Mouse (Mus musculus) myocyte (in vitro differentiated cells): ENCODE results near the gene Lpp. TPM values are rescaled to one million over a fixed set of nuclear protein-coding genes. Genes with fewer than 3 reads are reported as not detected.

Source experiments
- H3K27me3 ChIP-seq: one replicate; pipeline ENCODE4 v1.6.1; 2011; ENCODE audit not compliant: control insufficient read depth, insufficient read depth, insufficient read length
- H3K36me3 ChIP-seq: one replicate; pipeline ENCODE4 v1.6.1; 2011; ENCODE audit not compliant: control insufficient read depth, insufficient read depth
- H3K4me2 ChIP-seq: one replicate; pipeline ENCODE4 v1.6.1; 2011; ENCODE audit warnings: low read depth, control low read depth
- H3K4me3 ChIP-seq: one replicate; pipeline ENCODE4 v1.5.1; 2011; ENCODE audit warnings: mild to moderate bottlenecking, control low read depth, moderate library complexity
- H3K79me2 ChIP-seq: one replicate; pipeline ENCODE4 v1.6.1; 2011; ENCODE audit not compliant: control insufficient read depth, insufficient read depth
- H3ac ChIP-seq: one replicate; pipeline ENCODE4 v1.6.1; 2011; ENCODE audit not compliant: control insufficient read depth, insufficient read length
- CEBPB ChIP-seq: IDR thresholded peaks from 2 replicates; pipeline ENCODE4 v1.6.1; 2011; ENCODE audit warnings: mild to moderate bottlenecking, moderate library complexity; ENCODE audit not compliant: poor library complexity, insufficient read depth, severe bottlenecking
- E2F4 ChIP-seq: IDR thresholded peaks from one replicate; pipeline ENCODE4 v1.6.1; 2011; ENCODE audit warnings: mild to moderate bottlenecking, control low read depth, moderate library complexity; ENCODE audit not compliant: insufficient read depth
- MAX ChIP-seq: IDR thresholded peaks from one replicate; pipeline ENCODE4 v1.6.1; 2011; ENCODE audit warnings: low read depth, mild to moderate bottlenecking, control low read depth
- MYOD1 ChIP-seq, 3 experiments: IDR thresholded peaks; one replicate each; pipeline ENCODE4 v1.6.1; 2011; ENCODE audit warnings: control low read depth in 2 of 3, low read depth in 2 of 3, mild to moderate bottlenecking in 2 of 3, moderate library complexity in 1 of 3; ENCODE audit not compliant: insufficient read length in 2 of 3, control insufficient read depth in 1 of 3
- MYOG ChIP-seq, 3 experiments: IDR thresholded peaks; one replicate each; pipeline ENCODE4 v1.6.1; 2011; ENCODE audit warnings: control low read depth in 2 of 3, low read depth in 2 of 3, mild to moderate bottlenecking in 2 of 3; ENCODE audit not compliant: insufficient read length in 2 of 3, control insufficient read depth in 1 of 3, insufficient read depth in 1 of 3
- POLR2A ChIP-seq: IDR thresholded peaks from one replicate; pipeline ENCODE4 v1.6.1; 2011; ENCODE audit warnings: low read depth, mild to moderate bottlenecking, control low read depth, moderate library complexity; ENCODE audit not compliant: insufficient read length
- POLR2AphosphoS2 ChIP-seq: IDR thresholded peaks from one replicate; pipeline ENCODE4 v1.6.1; 2011; ENCODE audit warnings: low read depth, control low read depth; ENCODE audit not compliant: insufficient read length
- REST ChIP-seq: IDR thresholded peaks from one replicate; pipeline ENCODE4 v1.6.1; 2011; ENCODE audit warnings: mild to moderate bottlenecking, control low read depth, moderate library complexity; ENCODE audit not compliant: insufficient read depth, insufficient read length
- SRF ChIP-seq: IDR thresholded peaks from one replicate; pipeline ENCODE4 v1.6.1; 2011; ENCODE audit warnings: low read depth; ENCODE audit not compliant: control insufficient read depth, insufficient read length
- TCF12 ChIP-seq: IDR thresholded peaks from one replicate; pipeline ENCODE4 v1.6.1; 2011; ENCODE audit warnings: mild to moderate bottlenecking, control low read depth; ENCODE audit not compliant: poor library complexity, insufficient read depth, severe bottlenecking
- TCF3 ChIP-seq: IDR thresholded peaks from one replicate; pipeline ENCODE4 v1.6.1; 2011; ENCODE audit warnings: low read depth, control low read depth; ENCODE audit not compliant: insufficient read length
- USF1 ChIP-seq: IDR thresholded peaks from one replicate; pipeline ENCODE4 v1.6.1; 2011; ENCODE audit warnings: low read depth, mild to moderate bottlenecking, control low read depth, moderate library complexity
- polyA plus RNA-seq: library from polyadenylated mRNA; unstranded; fragments of >200 nt; fragmentation: generic; extraction: Trizol; gene quantifications from one replicate; pipeline ENCODE4 v1.2.1, GENCODE M21; 2012; ENCODE audit warnings: missing spikeins

The Lpp gene
- polyA plus RNA-seq, 1 experiment, result 4.8 TPM

DNA sequence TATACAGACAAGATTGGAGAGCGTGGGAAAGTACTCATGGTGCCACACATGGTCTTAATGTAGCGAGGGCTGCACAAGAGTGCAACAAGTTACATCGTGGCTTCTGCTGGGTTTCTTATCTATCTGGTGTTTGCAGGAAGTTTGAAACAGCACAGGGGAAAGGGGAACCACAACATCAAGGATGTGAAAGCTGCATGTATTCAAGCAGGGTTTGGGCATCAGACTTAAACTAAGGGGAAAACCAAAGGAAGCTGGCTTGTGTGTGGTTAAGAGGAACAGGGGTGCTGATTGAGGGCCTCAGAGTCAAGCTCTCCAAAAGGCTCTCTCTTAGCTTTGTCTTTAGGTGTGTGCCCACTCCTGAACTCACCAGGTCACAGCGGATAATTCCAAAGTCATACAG is 433.1 kb downstream of the Lpp start:
- H3K36me3 ChIP-seq, result no peaks in the 10 kb centered on the region
- H3ac ChIP-seq, result no peak overlapping the region
- H3K4me3 ChIP-seq, result no peak overlapping the region
- no peaks in the 10 kb centered on the region for H3K27me3 ChIP-seq
- H3K4me2 ChIP-seq, result no peak overlapping the region
- TF ChIP-seq POLR2A (no peak), TCF12 (no peak), TCF3 (no peak), POLR2AphosphoS2 (no peak), MAX (no peak), MYOD1 (IDR thresholded peaks at IDR 0.05; ENCODE audit: control insufficient read depth in 1 of 3, insufficient read length in 2 of 3, low read depth in 2 of 3) (no peak), SRF (no peak), USF1 (no peak), MYOG (IDR thresholded peaks at IDR 0.05; ENCODE audit: control insufficient read depth in 1 of 3, insufficient read depth in 1 of 3, insufficient read length in 2 of 3, low read depth in 2 of 3) (no peak), REST (no peak), E2F4 (no peak), CEBPB (no peak)
- H3K79me2 ChIP-seq, result no peaks in the 10 kb centered on the region

DNA sequence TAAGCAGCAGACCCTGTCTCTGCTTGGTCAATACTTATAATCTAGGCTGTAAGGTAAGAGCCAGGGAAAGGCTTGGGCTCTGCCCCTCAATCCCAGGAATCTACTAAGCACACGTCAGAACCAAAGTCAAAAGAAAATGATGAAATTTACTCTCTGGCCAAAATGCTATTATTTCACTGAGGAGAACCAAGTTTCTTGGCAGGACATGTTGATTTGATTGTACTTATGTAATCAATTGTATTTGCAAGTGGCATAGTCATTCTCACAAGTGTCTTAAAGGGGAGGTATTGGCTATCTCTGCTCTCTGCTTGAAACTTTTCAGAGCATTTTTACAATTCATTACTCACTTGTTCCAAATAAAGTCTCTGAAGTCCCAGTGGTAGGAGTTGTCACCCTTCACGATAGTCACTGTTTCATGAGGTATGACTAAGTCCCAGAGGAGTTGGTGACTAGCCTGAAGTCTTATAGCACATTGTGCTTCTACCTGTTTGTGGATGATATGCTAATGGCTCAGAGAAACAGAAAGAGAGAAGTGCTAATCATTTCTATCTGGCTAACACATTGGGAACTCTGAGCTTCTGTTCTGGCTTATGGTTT is 435.0 kb downstream of the Lpp start:
- Histone ChIP-seq H3K4me3 (no peak overlapping the region), H3K36me3 (no peaks in the 10 kb centered on the region), H3K79me2 (no peaks in the 10 kb centered on the region)

DNA sequence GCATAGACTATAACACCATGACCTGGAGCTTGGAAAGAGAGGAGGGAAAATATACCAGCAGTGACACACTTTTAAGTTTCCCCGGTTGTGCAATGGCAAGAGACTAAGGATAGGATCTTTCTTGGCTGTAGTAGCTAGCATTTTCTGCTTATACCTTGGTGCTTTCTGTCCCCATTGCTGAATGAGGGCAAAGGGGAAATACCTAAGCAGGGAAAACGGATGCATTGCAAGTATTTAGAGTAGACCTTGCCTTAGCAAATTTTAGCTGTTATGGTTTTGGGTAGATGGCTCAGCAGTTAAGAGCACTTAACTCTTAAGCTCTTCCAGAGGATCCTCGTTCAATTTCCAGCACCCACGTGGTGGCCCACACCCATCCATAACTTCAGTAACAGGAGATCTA is 436.6 kb downstream of the Lpp start:
- Histone ChIP-seq H3K4me2 (no peak overlapping the region), H3ac (no peak overlapping the region), H3K4me3 (no peak overlapping the region), H3K36me3 (no peaks in the 10 kb centered on the region), H3K27me3 (no peaks in the 10 kb centered on the region), H3K79me2 (no peaks in the 10 kb centered on the region)
- TF ChIP-seq USF1 (no peak), REST (no peak)

More for the DNA sequence above, 435.0 kb downstream of the Lpp start:
- no peak overlapping the region for H3K4me2 ChIP-seq
- no peak for TF ChIP-seq MYOD1 (IDR thresholded peaks at IDR 0.05; ENCODE audit: control insufficient read depth in 1 of 3, insufficient read length in 2 of 3, low read depth in 2 of 3)
- no peak for TF ChIP-seq E2F4
- TF ChIP-seq POLR2A, result no peak
- TF ChIP-seq TCF12, result no peak
- no peak for TF ChIP-seq CEBPB
- no peak for TF ChIP-seq SRF
- no peak for TF ChIP-seq MYOG (IDR thresholded peaks at IDR 0.05; ENCODE audit: control insufficient read depth in 1 of 3, insufficient read depth in 1 of 3, insufficient read length in 2 of 3, low read depth in 2 of 3)
- no peak for TF ChIP-seq POLR2AphosphoS2
- no peak for TF ChIP-seq REST
- H3K27me3 ChIP-seq, result no peaks in the 10 kb centered on the region
- H3ac ChIP-seq, result no peak overlapping the region

DNA sequence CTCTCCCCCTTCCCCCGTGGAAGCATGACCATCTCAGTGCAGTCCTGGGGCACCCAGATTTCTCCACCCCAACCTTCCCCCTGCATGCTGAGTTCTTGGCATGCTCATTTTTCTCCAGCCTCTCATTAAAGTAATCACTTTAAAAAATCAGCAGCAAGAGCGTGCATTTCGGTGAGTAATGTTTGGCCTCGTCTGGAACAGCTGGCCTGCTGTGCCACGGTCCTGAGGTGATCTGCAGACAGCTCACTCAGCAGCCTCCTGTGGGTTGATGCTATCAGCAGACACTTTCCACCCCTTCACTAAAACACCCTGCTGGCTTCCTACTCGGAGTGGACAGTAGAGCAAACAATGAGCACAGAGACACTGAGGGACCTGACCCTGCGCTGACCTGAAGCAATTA is 437.6 kb downstream of the Lpp start:
- Histone ChIP-seq H3K79me2 (no peaks in the 10 kb centered on the region), H3K27me3 (no peaks in the 10 kb centered on the region), H3K4me2 (peak overlapping the region; percentile 7), H3K36me3 (no peaks in the 10 kb centered on the region), H3K4me3 (no peak overlapping the region), H3ac (no peak overlapping the region)
- TF ChIP-seq MYOD1 (IDR thresholded peaks at IDR 0.05; ENCODE audit: control insufficient read depth in 1 of 3, insufficient read length in 2 of 3, low read depth in 2 of 3) (peak in 2 of 3 experiments; percentile 57 to 72), POLR2AphosphoS2 (no peak)

DNA sequence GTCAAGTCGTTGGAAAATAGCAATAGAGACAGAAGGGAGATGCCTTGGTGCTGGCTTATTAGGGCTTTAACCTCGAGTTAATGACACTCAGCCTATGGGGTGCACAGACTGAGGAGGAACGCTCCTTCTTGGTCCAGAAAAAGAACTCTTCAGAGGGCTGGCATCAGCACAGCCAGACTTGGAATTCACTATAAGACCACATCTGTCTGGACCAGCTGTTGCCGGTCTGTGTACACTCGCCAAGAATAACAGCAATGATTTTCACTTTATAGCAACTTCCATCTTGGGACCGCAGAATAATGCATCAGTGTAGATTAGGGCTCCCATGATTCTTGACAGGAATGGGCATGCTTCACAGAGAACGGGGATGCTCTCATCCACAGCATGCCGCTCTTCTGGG is 439.9 kb downstream of the Lpp start:
- H3K79me2 ChIP-seq, result no peaks in the 10 kb centered on the region
- H3K4me3 ChIP-seq, result no peak overlapping the region
- H3K27me3 ChIP-seq, result no peaks in the 10 kb centered on the region
- no peak overlapping the region for H3ac ChIP-seq
- H3K36me3 ChIP-seq, result no peaks in the 10 kb centered on the region
- peak overlapping the region; percentile 28 for H3K4me2 ChIP-seq
- TF ChIP-seq TCF12 (peak; percentile 51), REST (no peak), MYOD1 (IDR thresholded peaks at IDR 0.05; ENCODE audit: control insufficient read depth in 1 of 3, insufficient read length in 2 of 3, low read depth in 2 of 3) (peak in 2 of 3 experiments; percentile 76 to 92)

DNA sequence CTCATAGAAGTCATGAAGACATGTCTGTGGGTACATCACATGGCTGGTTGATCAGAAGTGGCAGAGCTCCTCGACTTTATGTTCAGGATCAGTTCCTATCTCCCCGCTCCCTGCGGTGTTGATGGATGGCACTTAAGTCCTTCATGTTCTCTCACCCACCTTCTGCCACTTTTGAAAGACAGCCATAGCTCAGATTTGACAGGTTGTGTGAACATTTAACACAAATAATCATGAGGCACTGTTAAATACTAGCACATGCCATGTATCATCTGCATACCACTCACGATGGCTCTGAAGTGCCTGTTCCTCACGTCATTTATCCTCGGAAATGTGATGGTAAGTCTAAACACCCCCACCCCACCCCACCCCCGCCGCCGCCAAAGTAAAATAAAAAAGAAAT is 441.2 kb downstream of the Lpp start:
- TF ChIP-seq TCF3 (no peak), MYOG (IDR thresholded peaks at IDR 0.05; ENCODE audit: control insufficient read depth in 1 of 3, insufficient read depth in 1 of 3, insufficient read length in 2 of 3, low read depth in 2 of 3) (no peak), USF1 (no peak), MYOD1 (IDR thresholded peaks at IDR 0.05; ENCODE audit: control insufficient read depth in 1 of 3, insufficient read length in 2 of 3, low read depth in 2 of 3) (no peak), E2F4 (no peak), TCF12 (no peak), REST (no peak), MAX (no peak), CEBPB (no peak), SRF (no peak), POLR2AphosphoS2 (no peak), POLR2A (no peak)
- no peak overlapping the region for H3ac ChIP-seq
- H3K4me2 ChIP-seq, result no peak overlapping the region
- H3K27me3 ChIP-seq, result no peaks in the 10 kb centered on the region
- H3K79me2 ChIP-seq, result no peaks in the 10 kb centered on the region
- H3K4me3 ChIP-seq, result no peak overlapping the region
- no peaks in the 10 kb centered on the region for H3K36me3 ChIP-seq
